In the genomic region with DNA sequence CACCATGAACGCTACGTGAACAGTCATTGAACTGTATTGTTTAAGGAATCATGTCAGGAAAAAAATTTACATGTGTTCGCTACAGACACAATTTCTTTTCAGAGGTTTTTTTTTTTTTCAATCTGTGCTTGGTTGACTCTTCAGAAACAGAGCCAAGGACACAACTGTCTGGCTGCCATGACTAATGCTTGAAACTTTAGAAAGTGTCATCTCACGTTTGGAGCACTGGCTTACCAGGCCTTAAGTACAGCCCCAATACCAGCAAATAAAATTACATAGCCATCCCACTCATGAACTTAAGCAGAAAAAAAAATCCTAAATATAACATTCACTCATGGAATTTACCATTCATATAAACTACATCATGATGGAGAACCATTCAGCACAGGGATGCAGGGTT, we compare ENCODE assay signal across 13 mouse cellular contexts.
"Had no signal": no experiment of that assay in that cellular context is flagged by ENCODE, and none has a peak within 500 bp of the region (broad histone marks: within the 10 kb centered on the region; RNA-seq: fewer than 3 reads in every experiment).

No protein-coding gene starts in this region.

- ATAC-seq: midbrain, embryonic 16.5 days had no signal

- DNase-seq: lung, adult 18-20 months; lung, postnatal 10 days; lung, postnatal 4 days; midbrain, embryonic 14.5 days; retina, postnatal 1 day; right cerebral cortex, adult 18-20 months; right cerebral cortex, postnatal 25 days; right cerebral cortex, postnatal 4 days; spleen, adult 18-20 months; thymus, adult 18-20 months; thymus, postnatal 14 days; thymus, postnatal 36 days had no signal
